25 mouse cellular contexts compared by ENCODE assay signal in the genomic region with DNA sequence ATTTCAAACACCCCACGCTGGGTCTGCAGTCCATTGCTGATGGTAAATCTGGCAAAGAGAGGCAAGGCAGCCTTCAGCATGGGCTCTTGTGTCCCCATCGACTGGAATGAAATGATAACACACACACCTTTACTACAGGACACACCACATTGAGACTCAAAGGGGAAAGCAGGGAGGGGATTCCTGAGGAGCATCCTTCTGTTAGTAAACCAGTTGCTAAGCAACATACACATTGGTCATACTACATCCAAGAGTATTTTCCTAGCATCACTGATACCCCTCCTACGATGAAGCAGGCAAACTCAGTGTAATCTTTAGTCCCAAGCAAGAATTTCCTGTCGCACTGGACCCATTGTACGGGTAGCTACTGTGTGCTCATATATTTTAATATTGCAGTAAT. TPM values are rescaled to one million over a fixed set of nuclear protein-coding genes. Genes with fewer than 3 reads are reported as not detected.
"Had no signal": no experiment of that assay in that cellular context is flagged by ENCODE, and none has a peak within 500 bp of the region (broad histone marks: within the 10 kb centered on the region; RNA-seq: fewer than 3 reads in every experiment).

No protein-coding gene starts in this region.

- H3K4me2 ChIP-seq: limb, embryonic 12.5 days; limb, embryonic 15.5 days; liver, embryonic 11.5 days; lung, embryonic 14.5 days; midbrain, embryonic 13.5 days; neural tube, embryonic 13.5 days; stomach, embryonic 15.5 days had no signal

- H3K4me1 ChIP-seq: limb, embryonic 12.5 days; limb, embryonic 15.5 days; stomach, embryonic 15.5 days had no signal

- DNase-seq: kidney, adult 9 months; kidney, postnatal 14 days; left cerebral cortex, postnatal 4 days; liver, postnatal 0 days; lung, embryonic 14.5 days; retina, postnatal 1 day; right cerebral cortex, postnatal 25 days; spleen, adult 18-20 months had no signal

- H3K27ac ChIP-seq: limb, embryonic 12.5 days; limb, embryonic 15.5 days; liver, embryonic 14.5 days; macrophage; midbrain, embryonic 13.5 days; neural tube, embryonic 13.5 days; stomach, embryonic 15.5 days had no signal

- H3K27me3 ChIP-seq: limb, embryonic 12.5 days; limb, embryonic 15.5 days; midbrain, embryonic 13.5 days; neural tube, embryonic 13.5 days; stomach, embryonic 15.5 days had no signal

- H3K36me3 ChIP-seq: midbrain, embryonic 13.5 days; neural tube, embryonic 13.5 days; stomach, embryonic 15.5 days had no signal

- H3K4me3 ChIP-seq: limb, embryonic 12.5 days; limb, embryonic 15.5 days; midbrain, embryonic 13.5 days; myocyte; neural tube, embryonic 13.5 days; stomach, embryonic 15.5 days had no signal

- H3K9me3 ChIP-seq: limb, embryonic 12.5 days; limb, embryonic 15.5 days; midbrain, embryonic 13.5 days; neural tube, embryonic 13.5 days; stomach, embryonic 15.5 days had no signal

- H3K9ac ChIP-seq: limb, embryonic 12.5 days; limb, embryonic 15.5 days; liver, embryonic 14.5 days; liver, postnatal 0 days; lung, embryonic 14.5 days; midbrain, embryonic 13.5 days; neural tube, embryonic 13.5 days; stomach, embryonic 15.5 days had no signal

- ATAC-seq: liver, postnatal 0 days; lung, postnatal 0 days; midbrain, embryonic 13.5 days had no signal

RNA-seq across cellular contexts. Expression of gene Cer1, which starts 55.7 kb away (rescaled TPM):
- total RNA-seq: layer of hippocampus, adult 18-20 months; layer of hippocampus, postnatal 14 days; megakaryocyte, adult 5-6 weeks; monocyte, adult 5-6 weeks; neutrophil, adult 5-6 weeks had no signal
- polyA plus RNA-seq: kidney, embryonic 16.5 days; liver, embryonic 11.5 days; liver, embryonic 14.5 days; liver, postnatal 0 days; lung, postnatal 0 days; macrophage; myocyte; thymus, postnatal 0 days had no signal
